Mouse (Mus musculus): ENCODE data around the gene Acox2.

The Acox2 gene

GRCm38 (mm10) chr14:8249206-8249605 is 9.9 kb downstream of the Acox2 start:
- no peak for DNase-seq (ENCODE audit: low read depth)

DNA sequence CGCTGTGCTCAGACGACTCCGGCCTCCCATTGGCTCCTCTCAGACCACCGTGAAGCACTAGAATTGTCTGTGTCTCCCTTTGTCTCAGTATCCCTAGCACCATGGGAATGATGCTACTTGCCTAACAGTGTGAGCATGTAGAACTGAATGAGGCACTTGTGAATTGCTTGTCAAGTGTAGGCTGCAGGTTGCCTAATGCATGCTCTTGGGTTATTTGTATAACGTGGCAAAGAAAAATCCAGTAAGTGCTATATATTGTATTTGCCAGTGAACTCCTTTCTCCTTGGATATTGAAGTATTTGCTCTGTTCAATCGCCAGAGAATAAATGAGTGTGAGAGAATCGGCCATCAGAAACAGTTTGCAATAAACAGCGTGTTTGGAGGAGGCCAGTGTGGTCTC is 12.3 kb downstream of the Acox2 start:
- no peak for DNase-seq (ENCODE audit: low read depth)

DNA sequence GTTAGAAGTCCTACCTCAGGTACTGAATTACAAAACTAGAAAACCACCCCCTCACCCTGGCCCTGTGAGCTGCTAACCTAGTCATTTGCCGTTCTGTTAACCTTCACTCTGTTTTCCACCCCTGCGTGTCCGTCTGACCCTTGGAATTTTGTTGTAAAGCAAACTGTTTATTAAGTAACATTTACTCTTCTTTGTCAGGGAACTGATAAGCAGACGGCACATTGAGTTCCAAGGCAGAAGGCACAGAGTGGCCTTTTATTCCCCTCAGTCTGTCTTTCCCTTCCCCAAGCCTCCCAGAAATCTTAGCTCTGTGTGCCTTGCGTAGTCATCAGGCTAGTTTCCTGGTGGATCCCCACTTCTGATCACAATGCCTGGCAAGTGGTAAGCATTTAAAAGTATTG is 14.9 kb downstream of the Acox2 start:
- no peak for DNase-seq (ENCODE audit: low read depth)

- DNase-seq (ENCODE audit: low read depth) = no peak
These were observed 15.8 kb downstream of the Acox2 start for GRCm38 (mm10) chr14:8243136-8243888.

DNA sequence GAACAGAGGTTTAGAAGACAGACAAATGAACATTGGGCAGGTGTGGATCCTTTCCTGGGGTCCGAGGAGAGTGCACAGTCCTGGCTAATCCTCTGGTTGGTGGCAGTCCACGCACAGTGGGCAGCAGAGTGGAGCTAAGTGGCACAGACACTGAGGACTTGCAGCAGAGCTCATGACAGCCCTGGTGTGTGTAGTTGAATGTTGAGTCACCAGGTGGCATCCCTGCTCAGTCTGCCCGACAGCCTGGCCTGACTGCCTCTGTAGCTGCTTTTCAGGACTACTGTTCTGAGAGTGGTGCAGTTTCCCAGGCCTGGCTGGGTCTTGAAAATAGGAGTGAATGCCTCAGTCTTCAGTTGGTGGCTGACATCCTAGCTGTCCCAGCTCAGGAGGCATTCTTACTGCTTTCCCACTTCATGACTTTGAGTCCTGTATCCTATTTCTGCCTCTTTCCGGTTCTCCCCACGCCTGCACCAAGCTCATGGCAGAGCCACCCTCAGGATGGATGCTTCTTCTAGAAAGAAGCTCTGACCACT is 16.7 kb downstream of the Acox2 start:
- peak; percentile 30 for DNase-seq (ENCODE audit: low read depth)

DNA sequence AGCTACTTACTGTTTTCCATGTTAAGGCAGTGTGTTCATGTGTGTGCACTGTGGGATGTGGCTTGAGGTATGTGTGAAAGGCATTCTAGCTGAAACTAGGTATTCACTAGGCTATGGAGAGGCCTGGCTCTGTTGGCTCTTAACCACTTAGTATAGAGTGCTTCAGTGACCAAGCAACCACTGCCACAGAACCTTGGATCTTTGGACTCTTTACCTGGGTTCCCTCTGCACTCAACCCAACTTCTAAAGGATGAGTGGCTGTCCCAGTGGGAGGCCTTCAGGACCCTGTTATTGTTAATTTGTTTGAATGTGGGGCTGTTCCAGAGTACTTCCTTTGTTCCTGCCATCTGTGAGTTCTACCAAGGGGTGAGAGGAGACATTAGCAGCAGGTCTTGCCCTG is 17.3 kb downstream of the Acox2 start:
- no peak for DNase-seq (ENCODE audit: low read depth)

- no peak for DNase-seq (ENCODE audit: low read depth)
These were observed 25.9 kb downstream of the Acox2 start for GRCm38 (mm10) chr14:8233252-8233651.

DNA sequence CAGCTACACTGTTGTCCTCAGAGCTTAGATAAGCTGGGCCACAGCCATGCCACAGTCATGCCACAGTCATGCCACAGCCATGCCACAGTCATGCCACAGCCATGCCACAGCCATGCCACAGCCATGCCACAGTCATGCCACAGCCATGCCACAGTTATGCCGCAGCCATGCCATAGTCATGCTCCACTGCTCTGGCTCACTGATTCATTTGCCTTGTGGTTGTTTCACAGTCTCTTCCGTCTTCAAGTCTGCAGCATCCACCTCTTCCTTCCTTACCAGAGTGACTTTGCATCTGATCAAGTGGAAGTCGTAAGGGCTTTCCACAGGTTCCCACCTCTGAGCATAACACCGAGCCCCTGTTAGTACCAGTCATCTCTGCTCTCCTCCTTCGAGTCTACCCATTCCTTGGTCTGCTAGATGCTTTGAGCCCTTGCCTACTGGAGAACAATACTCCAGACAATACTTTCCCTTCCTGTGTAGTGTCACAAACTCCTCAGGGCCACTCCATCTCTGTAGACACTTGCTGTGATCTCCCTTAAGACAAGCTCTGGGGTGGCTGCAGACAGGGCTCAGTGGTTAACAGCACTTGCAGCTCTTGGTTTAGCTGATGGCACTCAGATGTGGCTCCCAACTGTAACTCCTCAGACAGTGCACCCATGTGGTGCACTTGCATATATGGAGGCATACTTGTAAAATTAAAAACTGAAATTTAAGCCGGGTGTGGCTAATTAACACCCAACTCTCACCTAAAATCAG is 26.8 kb downstream of the Acox2 start:
- DNase-seq (ENCODE audit: low read depth) = no peak

- DNase-seq (ENCODE audit: low read depth) = no peak
These were observed 29.7 kb downstream of the Acox2 start for GRCm38 (mm10) chr14:8229367-8230019.

- no peak for DNase-seq (ENCODE audit: low read depth)
These were observed 34.3 kb downstream of the Acox2 start for GRCm38 (mm10) chr14:8224805-8225204.

DNA sequence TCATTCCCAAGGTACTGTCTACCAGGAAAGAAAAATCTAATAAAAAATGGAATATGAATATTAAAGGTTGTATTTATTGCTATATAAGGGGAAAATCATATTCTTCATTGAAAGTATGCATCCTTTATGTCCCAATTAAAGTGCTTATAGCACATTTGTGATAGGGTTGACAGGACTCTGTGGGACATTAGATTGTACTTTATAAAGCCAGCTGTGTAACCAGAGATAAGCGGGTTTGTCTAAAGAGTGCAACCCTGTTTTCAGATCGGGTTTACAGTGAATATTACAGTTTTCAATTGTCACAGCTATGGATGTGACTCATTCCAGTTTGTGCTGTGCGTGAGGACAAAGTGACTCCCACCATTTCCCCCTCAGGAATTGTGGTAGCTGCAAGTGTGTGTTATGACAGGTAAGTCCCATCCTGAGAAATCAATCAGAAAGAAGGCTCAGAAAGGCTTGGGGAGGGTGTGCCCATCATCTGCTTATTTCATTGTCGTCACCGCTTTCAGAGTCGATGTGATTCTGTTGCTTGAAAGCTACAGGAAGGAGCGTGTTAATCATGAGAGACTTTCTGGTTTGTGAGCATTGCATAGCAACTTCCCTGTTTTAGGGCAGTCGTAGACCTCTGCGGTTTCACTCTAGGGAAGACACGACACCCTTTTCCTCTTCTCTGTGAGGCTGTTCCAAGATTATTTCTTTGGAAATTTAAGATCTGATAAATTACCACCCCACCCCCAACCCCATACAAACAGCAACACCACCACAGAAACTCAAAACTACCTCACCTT is 35.5 kb downstream of the Acox2 start:
- DNase-seq (ENCODE audit: low read depth) = no peak

GRCm38 (mm10) chr14:8222561-8222960 is 36.6 kb downstream of the Acox2 start:
- no peak for DNase-seq (ENCODE audit: low read depth)

DNA sequence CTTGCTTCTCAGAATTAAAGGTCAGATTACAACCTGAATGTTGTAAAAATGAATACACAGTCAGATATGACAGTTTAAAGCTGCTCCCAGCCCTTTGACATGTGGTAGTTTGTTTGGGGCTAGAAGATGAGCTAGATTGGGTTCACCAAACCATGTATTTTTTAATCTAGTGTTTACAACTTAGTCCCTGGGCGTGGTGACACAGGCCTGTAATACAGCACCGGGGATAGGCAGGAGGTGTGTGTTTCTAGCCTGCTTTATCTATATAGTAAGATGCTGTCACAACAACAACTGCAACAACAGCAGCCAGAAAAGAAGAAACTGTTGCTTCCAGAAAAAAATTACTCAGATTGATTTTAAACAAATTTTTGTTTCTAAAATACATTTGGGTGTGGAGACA is 38.2 kb downstream of the Acox2 start:
- DNase-seq (ENCODE audit: low read depth) = no peak

DNA sequence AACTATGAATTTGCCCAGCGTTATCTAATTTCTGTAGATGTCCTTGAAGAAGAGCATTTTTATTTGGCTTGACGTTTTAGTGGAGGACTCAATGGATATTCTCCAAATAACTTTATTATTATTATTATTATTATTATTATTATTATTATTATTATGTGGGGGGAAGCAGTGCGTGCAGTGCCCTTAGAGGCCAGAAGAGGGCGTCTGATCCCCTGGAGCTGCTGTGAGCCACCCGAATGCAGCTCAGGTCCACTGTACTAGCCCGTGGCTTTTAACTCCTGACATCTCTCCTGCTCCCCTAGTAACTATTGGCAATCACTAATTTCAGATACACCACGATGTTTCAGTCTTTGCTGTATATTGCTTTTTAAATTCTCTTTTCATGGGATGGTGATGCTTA is 38.8 kb downstream of the Acox2 start:
- DNase-seq (ENCODE audit: low read depth) = no peak

DNA sequence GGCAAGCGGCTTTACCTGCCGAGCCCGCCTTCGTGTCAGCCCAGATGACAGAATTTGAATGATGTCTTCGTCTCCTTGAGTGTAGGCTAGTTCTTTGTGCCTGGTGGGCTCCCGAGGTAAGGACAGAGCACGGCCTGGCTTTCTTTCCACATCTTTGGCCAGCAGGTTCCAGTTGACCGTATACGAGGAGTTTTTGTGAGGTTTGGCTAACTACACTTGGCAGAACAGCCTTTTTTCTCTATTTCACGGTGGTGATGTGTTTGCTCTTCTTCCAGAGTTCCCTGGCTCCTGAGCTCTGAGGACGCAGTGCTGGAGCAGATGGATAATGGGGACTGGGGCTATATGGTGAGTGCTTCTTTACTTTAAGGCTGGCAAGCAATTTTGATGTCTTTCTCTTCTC is 39.3 kb downstream of the Acox2 start:
- DNase-seq (ENCODE audit: low read depth) = no peak

GRCm38 (mm10) chr14:8218730-8219380 is 40.3 kb downstream of the Acox2 start:
- no peak for DNase-seq (ENCODE audit: low read depth)

- no peak for DNase-seq (ENCODE audit: low read depth)
These were observed 40.9 kb downstream of the Acox2 start for GRCm38 (mm10) chr14:8218238-8218637.

DNA sequence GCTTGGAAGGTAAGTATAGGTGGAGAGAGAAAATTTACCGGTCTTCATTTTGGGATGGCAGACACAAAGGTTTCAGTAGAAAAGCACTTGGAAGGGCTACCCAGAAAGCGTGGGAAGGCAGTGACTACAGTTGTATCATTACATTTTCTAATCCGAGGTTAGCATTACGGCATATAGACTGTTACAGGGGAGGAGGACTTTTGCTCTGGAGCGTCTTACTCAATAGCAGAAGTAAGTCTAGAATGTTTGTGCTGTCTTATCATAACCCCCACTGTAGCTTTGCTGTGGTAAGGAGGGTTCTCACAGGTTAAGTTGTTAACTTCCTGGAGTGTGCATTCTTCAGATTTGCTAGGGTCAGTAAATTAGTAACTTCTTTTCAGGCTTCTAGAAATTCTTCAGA is 43.1 kb downstream of the Acox2 start:
- no peak for DNase-seq (ENCODE audit: low read depth)

GRCm38 (mm10) chr14:8215208-8215778 is 43.9 kb downstream of the Acox2 start:
- DNase-seq (ENCODE audit: low read depth) = no peak

GRCm38 (mm10) chr14:8214299-8215207 is 44.6 kb downstream of the Acox2 start:
- no peak for DNase-seq (ENCODE audit: low read depth)
